Mouse (Mus musculus): ENCODE measurements around the gene Gse1.
A peak's percentile ranks its signal among the peaks of the same experiment; 100 is the strongest.

Gene Gse1

DNA sequence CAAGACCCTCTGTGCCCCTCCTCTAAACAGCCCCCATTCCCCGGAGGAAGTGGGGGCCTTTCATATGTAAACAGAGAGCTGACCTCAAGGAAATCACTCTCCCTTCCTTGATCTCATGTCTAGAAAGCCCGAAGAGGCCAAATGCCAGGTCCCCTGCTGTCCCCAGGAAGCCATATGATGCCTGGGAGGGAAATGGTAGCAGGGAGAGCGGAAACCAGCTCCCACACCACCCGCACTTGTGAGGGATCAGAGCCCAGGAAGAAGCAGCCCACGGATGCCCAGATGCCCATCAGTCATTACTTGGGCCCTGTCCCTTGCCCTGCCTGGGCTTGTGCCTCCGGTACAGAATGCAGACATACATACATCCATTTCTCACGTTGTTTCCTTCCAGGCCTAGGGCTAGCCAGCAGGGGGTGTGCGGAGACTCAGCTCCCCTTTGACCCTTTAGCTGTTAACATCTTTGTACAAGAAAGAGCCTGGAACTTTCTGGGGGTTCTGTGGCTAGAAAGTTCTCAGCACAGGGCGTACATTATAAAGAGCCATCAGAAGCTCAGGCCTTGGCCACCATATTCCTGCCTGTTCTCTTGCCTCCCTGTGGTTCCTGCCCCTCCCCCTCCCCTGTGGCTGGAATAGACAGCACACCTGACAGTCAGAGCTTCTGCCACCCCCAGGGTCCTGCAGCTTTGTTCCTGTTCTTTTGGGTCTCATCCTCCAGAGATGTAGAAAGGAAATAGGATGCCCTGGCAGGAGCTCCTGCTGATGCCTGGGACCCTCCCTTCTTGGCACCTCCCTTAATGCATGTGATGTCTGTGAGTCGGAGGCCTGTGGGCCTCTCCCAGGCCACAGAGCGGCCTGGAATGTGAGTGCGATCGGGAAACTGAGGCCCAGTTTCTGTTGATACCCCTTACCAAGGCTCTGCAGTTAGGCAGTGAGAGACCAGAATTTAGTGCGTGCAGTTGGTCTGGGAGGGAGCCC lies 180.3 kb downstream of the Gse1 start:
- no peak for DNase-seq

GRCm38 (mm10) chr8:120409371-120410013 lies 181.2 kb downstream of the Gse1 start:
- no peak for DNase-seq

DNA sequence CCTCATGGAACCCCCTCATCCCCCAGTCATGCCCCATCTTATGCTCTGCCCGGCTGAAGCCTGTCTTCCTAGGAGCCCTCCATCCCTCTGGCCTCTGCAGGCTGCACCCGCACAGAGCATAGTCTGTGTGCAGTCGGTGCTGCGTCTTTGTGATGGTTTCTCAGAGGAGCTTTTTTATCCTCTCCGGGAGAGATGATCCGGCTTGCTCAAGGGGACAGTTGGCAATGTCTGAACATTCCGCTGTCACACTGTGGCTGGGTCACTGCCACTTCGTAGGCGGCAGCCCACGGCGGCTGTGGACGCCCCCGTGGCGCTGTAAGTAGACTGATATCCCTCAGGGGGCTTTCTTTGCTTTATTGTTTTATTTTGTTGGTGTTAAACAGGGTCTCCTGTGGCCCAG lies 182.8 kb downstream of the Gse1 start:
- no peak for DNase-seq

- no peak for DNase-seq
Observed at GRCm38 (mm10) chr8:120411862-120412261, 183.6 kb downstream of the Gse1 start.

DNA sequence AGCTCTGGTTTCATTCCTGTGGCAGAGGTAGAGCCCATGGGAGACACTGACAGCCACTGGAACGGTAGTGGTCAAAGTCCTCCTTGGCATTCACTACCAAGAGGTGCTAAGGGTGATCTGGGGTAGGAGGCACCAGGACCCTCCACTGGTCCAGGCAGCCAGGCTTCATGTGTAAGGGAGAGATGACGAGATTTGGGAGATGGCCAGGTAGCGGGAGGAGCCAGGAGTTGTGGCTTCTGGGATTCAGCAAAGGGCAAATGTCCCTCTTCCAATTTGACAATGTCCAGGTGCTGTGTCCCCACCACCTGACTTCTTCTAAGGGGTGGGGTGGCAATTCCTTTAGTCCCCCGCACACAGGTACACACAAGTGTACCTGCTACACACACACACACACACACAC lies 184.1 kb downstream of the Gse1 start:
- no peak for DNase-seq

DNA sequence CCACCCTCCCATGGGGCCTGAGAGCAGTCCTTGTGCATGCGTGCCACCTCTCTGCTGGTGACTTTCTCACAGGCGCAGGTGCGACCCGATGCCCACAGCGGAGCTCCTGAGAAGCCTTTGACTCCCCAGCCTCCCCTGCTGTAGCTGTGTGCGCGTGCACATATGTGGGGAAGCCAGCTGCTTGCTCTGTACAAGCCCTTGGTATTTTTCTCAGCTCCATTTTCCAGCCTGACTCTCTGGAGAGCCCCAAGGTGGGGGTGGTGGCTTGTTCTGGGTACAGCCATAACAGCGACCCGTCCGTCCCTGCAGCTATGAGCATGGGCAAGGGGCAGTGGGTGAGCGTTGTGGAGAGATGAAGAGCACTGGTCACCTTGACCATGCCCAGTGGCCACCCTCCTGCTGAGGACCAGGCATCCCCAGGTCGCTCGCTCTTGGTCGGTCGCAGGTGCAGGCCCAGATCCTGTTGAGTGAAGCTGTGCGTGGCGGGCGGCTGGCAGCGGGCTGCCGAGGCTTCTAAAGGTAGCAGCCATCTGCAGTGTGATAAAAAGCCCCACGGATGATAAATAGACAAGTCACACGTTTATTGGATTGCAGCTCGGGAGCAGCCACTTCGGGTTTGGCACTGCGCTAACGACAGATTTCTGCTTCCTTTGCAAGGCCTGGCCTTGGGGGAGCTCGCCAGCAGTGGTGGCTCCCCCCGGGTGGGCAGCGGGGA lies 184.8 kb downstream of the Gse1 start:
- DNase-seq: peak; percentile 67

GRCm38 (mm10) chr8:120413626-120413988 lies 185.4 kb downstream of the Gse1 start:
- DNase-seq: no peak

DNA sequence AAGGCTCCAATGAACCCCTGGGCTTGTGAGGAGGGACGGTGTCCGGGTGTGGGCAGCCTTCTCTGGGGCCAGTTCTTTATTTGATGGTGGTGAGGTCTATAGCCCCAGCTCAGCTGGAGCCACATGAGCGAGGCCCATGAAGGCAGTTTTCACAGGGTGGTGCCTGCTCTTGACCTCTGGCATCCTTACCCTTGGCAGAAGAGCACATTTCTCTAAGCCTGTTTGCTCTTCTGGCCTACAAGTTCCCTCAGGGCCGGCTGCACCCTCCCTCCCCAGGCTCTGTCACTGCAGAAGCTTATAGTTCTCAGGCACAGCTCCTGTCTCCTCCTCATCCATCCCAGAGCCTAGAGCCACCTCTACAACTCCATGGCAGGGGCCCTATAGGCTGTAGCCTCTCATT lies 186.0 kb downstream of the Gse1 start:
- DNase-seq: no peak

DNA sequence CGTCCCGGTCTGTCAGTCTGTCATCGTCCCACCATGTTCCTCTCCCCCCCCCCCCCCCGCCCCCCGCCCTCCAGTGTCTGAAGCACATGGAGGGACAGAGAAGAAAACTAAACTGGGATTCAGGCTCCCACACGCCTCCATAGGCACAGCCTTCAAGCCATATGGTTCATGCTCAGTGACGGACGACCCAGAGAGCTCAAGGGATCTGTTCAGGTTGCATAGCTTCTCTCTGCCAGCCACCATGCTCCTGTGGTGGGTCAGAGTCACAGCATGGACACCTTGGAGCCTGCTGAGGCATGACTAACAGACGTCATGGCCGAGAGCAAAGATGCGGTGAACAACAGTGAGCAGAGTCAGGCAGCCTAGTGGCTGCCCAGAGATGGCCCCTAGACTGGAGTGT lies 187.2 kb downstream of the Gse1 start:
- no peak for DNase-seq

DNA sequence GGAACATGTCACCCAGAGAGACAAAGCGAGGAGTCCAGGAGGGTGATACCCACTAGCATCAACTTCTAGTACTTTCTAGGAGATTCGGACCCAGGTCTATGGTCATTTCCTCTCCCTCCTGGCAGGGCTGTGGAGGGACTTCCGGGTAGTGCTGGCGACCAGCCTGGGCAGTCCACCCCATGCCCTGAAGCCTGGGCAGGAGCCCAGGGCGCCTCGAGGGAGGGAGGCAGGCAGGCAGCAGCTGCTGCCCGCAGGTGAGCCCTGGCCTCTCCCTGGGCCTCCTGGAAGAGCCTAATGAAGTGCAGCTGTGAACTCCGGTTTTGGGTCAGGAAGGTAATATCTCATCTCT lies 187.9 kb downstream of the Gse1 start:
- DNase-seq: no peak

- DNase-seq: peak; percentile 67
Observed at GRCm38 (mm10) chr8:120416522-120417394, 188.5 kb downstream of the Gse1 start.

DNA sequence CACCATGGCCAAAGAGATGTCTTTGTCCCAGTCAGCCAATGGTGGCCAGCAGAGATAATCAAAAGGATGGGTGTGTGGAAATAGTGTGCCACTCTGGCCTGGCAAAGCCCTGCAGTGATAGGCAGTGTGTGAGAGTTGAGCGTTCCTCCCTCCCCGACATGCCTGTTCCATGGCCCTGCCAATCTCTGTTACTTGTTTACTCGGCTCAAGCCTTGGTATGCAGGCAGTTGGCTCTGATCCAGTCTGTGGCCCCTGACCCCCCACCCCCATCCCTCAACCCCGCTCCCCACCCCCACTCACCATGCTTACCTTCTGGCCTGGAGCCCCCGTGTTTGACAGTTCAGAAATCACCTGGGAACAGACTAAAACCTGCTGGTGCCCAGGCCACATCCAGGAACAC lies 189.9 kb downstream of the Gse1 start:
- DNase-seq: no peak

- peak; percentile 53 for DNase-seq
Observed at GRCm38 (mm10) chr8:120419675-120420074, 191.4 kb downstream of the Gse1 start.

- no peak for DNase-seq
Observed at GRCm38 (mm10) chr8:120420226-120420625, 192.0 kb downstream of the Gse1 start.

- no peak for DNase-seq
Observed at GRCm38 (mm10) chr8:120421638-120422037, 193.4 kb downstream of the Gse1 start.

DNA sequence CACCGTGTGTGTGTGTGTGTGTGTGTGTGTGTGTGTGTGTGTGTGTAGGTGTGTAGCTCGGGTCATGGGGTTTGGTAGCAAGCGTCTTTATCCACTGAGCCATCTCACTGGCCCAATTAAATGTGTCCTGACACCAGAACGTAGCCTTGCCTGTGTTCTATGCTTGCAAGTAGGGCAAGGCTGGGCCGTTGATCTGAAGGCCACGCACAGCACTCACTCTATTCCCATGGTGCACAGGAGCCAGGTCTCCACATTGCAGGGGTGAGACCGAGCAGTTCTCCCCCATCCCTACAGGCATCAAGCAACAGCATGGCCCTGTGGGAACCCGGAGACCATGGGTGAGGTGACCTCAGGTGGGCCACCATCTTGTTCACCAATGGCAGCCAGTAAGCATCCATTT lies 194.0 kb downstream of the Gse1 start:
- DNase-seq: no peak

GRCm38 (mm10) chr8:120423576-120423975 lies 195.3 kb downstream of the Gse1 start:
- DNase-seq: no peak

GRCm38 (mm10) chr8:120424829-120425198 lies 196.6 kb downstream of the Gse1 start:
- no peak for DNase-seq

- peak; percentile 63 for DNase-seq
Observed at GRCm38 (mm10) chr8:120425199-120425941, 197.1 kb downstream of the Gse1 start.

DNA sequence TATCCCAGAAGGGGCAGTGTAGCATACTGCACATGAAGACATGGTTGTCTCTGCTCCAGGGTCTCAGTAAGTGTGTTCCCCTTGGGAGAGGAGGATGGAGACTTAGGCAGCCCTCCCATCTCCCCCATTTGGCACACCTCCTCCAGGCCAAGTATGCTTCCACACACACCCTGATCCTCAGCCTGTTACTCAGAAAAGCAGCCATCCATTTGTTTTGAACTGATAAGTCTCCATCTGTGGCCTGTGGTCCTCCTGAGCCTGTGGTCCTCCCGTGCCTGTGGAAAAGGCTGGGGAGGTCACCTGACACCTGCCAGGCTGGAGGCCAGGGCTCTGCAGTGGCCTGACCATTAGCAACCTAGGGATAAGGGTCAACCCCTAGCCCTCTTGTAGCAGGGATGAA lies 197.8 kb downstream of the Gse1 start:
- no peak for DNase-seq

DNA sequence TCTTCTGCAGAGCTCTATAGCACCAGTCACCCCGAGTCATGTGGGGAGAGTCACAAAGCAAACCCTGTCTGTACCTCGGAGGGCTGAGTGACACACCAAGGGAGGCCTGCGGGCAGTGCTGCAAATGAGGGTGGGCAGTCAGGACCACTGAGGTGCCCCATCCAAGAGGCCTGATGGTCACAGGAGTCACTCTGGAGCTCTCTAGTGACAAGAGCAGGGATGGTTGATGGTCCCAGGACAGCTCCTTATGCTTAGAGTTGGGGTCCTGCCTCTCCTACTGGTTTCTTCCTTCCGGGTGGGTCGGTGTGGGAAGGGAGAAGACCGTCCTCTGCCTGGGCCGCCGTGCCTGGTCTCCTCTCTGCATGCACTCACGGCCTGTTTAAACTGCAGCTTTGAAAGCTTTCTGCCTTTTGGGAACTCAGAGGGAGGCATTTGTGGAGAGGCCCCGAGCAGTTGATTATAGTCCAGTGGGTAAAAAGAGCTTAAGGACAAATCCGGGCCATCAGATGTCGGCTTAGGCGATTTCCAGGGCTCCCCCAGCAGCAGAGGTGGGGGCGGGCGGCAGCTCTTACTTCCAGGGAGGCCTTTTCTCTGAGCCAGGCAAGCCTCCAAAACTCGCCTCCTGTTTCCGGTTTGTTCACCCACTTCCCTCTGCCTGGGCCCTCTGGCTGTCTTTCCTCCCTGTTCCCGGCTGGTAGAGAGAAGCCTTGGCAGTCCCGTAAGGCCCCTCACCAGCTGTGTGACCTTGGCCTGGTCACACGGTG lies 198.5 kb downstream of the Gse1 start:
- DNase-seq: peak; percentile 90
